Mouse (Mus musculus) stomach, embryonic 16.5 days (tissue): Measurements from ENCODE around the gene Hes6. TPM values are rescaled to one million over a fixed set of nuclear protein-coding genes. Genes with fewer than 3 reads are reported as not detected.

Source experiments
- ATAC-seq: fragments of 200-750 bp; cut with Nextera tagmentation; 2 replicates; pipeline ENCODE4 v1.8.0; 2017; ENCODE audit warnings: moderate number of reproducible peaks, moderate TSS enrichment; ENCODE audit not compliant: insufficient read depth, low FRiP score
- H3K27ac ChIP-seq: fragments of 300-500 bp; sonication (generic); 2 replicates; pipeline ENCODE4 v1.5.1; 2014; ENCODE audit warnings: low read length
- H3K27me3 ChIP-seq: fragments of 300-500 bp; sonication (generic); 2 replicates; pipeline ENCODE4 v1.6.1; 2014; ENCODE audit warnings: low read length, control low read depth, mixed read lengths; ENCODE audit not compliant: control insufficient read depth, insufficient read depth
- H3K36me3 ChIP-seq: fragments of 300-500 bp; sonication (generic); 2 replicates; pipeline ENCODE4 v1.6.1; 2014; ENCODE audit warnings: low read length; ENCODE audit not compliant: control insufficient read depth, insufficient read depth
- H3K4me1 ChIP-seq: fragments of 300-500 bp; sonication (generic); 2 replicates; pipeline ENCODE4 v1.6.1; 2014; ENCODE audit warnings: low read length, control low read depth, mixed read lengths; ENCODE audit not compliant: control insufficient read depth, insufficient read depth
- H3K4me2 ChIP-seq: fragments of 300-500 bp; sonication (generic); 2 replicates; pipeline ENCODE4 v1.6.1; 2014; ENCODE audit warnings: low read depth, low read length, mixed read lengths
- H3K4me3 ChIP-seq: fragments of 300-500 bp; sonication (generic); replicated peaks from 2 replicates; pipeline ENCODE4 v1.5.1; 2014; ENCODE audit warnings: mild to moderate bottlenecking, low read length
- H3K9ac ChIP-seq: fragments of 300-500 bp; sonication (generic); 2 replicates; pipeline ENCODE4 v1.6.1; 2014; ENCODE audit warnings: low read length
- H3K9me3 ChIP-seq: fragments of 300-500 bp; sonication (generic); replicated peaks from 2 replicates; pipeline ENCODE4 v1.6.1; 2016; ENCODE audit warnings: low read length, control low read depth; ENCODE audit not compliant: control insufficient read depth
- WGBS: fragments of 180-500 bp; shearing (Covaris S2); extraction: QIAGEN DNeasy Blood & Tissue Kit; methylation state at CpG from one replicate; pipeline ENCODE4 v1.1.7; 2014; 5-methylcytosine and 5-hydroxymethylcytosine counted together
- polyA plus RNA-seq: library from polyadenylated mRNA; unstranded; fragments of >200 nt; fragmentation: Nextera tagmentation; extraction: Ambion mirVana; gene quantifications from 2 replicates; pipeline ENCODE4 v1.2.1, GENCODE M21; 2015

Hes6 gene
- polyA plus RNA-seq, 1 experiment from 2014 or later: 67.2 TPM

GRCm38 (mm10) chr1:91415311-91415710 lies 1.5 kb upstream of the Hes6 start:
- Histone ChIP-seq H3K9me3 (no peaks in the 10 kb centered on the region), H3K27ac (peak overlapping the region; percentile 83), H3K4me3 (no peak overlapping the region), H3K27me3 (no peaks in the 10 kb centered on the region), H3K4me1 (peaks cover 26% of the 10 kb centered on the region), H3K36me3 (no peaks in the 10 kb centered on the region), H3K4me2 (no peak overlapping the region), H3K9ac (peak overlapping the region; percentile 68; the same call in 1 of the 2 replicates)
- ATAC-seq: no peak
- 78% methylated on average over 5 of the region's 5 CpGs for WGBS

GRCm38 (mm10) chr1:91414903-91415302 lies 1.1 kb upstream of the Hes6 start:
- Histone ChIP-seq H3K9ac (peak overlapping the region; percentile 68; the same call in 1 of the 2 replicates), H3K27me3 (no peaks in the 10 kb centered on the region), H3K27ac (peak overlapping the region; percentile 83), H3K9me3 (no peaks in the 10 kb centered on the region), H3K4me3 (no peak overlapping the region), H3K4me2 (peak overlapping the region; percentile 98; the same call in 1 of the 2 replicates), H3K4me1 (peaks cover 26% of the 10 kb centered on the region), H3K36me3 (no peaks in the 10 kb centered on the region)
- 66% methylated on average over 4 of the region's 4 CpGs for WGBS
- ATAC-seq: no peak

- Histone ChIP-seq H3K4me3 (peak overlapping the region; percentile 93), H3K4me1 (peaks cover 26% of the 10 kb centered on the region), H3K9ac (peak overlapping the region; percentile 68), H3K27me3 (no peaks in the 10 kb centered on the region), H3K27ac (peak overlapping the region; percentile 83), H3K4me2 (peak overlapping the region; percentile 98), H3K9me3 (no peaks in the 10 kb centered on the region), H3K36me3 (no peaks in the 10 kb centered on the region)
- no peak for ATAC-seq
- 0% methylated on average over 14 of the region's 14 CpGs for WGBS
Observed at GRCm38 (mm10) chr1:91413536-91413897, 321 bp downstream of the Hes6 start.

GRCm38 (mm10) chr1:91413030-91413506 lies 770 bp downstream of the Hes6 start:
- ATAC-seq: peak; percentile 93
- peak overlapping the region; percentile 95 for H3K9ac ChIP-seq
- peak overlapping the region; percentile 93 for H3K4me3 ChIP-seq
- H3K27ac ChIP-seq: peak overlapping the region; percentile 85
- no peaks in the 10 kb centered on the region for H3K27me3 ChIP-seq
- peaks cover 26% of the 10 kb centered on the region for H3K4me1 ChIP-seq
- peak overlapping the region; percentile 98 for H3K4me2 ChIP-seq
- no peaks in the 10 kb centered on the region for H3K9me3 ChIP-seq
- no peaks in the 10 kb centered on the region for H3K36me3 ChIP-seq
- WGBS: under 1% methylated on average over 34 of the region's 34 CpGs

GRCm38 (mm10) chr1:91412286-91413029 lies 1.4 kb downstream of the Hes6 start:
- H3K4me1 ChIP-seq: peaks cover 26% of the 10 kb centered on the region
- peak overlapping the region; percentile 85 for H3K27ac ChIP-seq
- no peaks in the 10 kb centered on the region; the same call in 1 of the 2 replicates for H3K27me3 ChIP-seq
- WGBS: 4% methylated on average over 60 of the region's 65 CpGs
- H3K4me2 ChIP-seq: peak overlapping the region; percentile 98
- no peaks in the 10 kb centered on the region for H3K9me3 ChIP-seq
- H3K4me3 ChIP-seq: peak overlapping the region; percentile 93
- peak; percentile 30 for ATAC-seq
- no peaks in the 10 kb centered on the region for H3K36me3 ChIP-seq
- H3K9ac ChIP-seq: peak overlapping the region; percentile 95

GRCm38 (mm10) chr1:91411631-91412285 lies 2.1 kb downstream of the Hes6 start:
- Histone ChIP-seq H3K36me3 (no peaks in the 10 kb centered on the region), H3K4me1 (peaks cover 26% of the 10 kb centered on the region), H3K9me3 (no peaks in the 10 kb centered on the region), H3K27me3 (no peaks in the 10 kb centered on the region; the same call in 1 of the 2 replicates), H3K9ac (peak overlapping the region; percentile 95), H3K27ac (no peak overlapping the region), H3K4me3 (peak overlapping the region; percentile 93), H3K4me2 (peak overlapping the region; percentile 98)
- ATAC-seq: no peak
- WGBS: 66% methylated on average over 8 of the region's 8 CpGs

- H3K4me1 ChIP-seq: peaks cover 8% of the 10 kb centered on the region; the same call in 1 of the 2 replicates
- no peak overlapping the region for H3K9ac ChIP-seq
- H3K9me3 ChIP-seq: no peaks in the 10 kb centered on the region
- H3K27ac ChIP-seq: no peak overlapping the region
- no peak for ATAC-seq
- H3K27me3 ChIP-seq: no peaks in the 10 kb centered on the region; the same call in 1 of the 2 replicates
- WGBS: 70% methylated on average over 4 of the region's 4 CpGs
- H3K4me2 ChIP-seq: no peak overlapping the region
- H3K36me3 ChIP-seq: no peaks in the 10 kb centered on the region
- H3K4me3 ChIP-seq: no peak overlapping the region
Observed at GRCm38 (mm10) chr1:91407819-91408218, 6.0 kb downstream of the Hes6 start.

GRCm38 (mm10) chr1:91405406-91406169 lies 8.2 kb downstream of the Hes6 start:
- Histone ChIP-seq H3K9ac (no peak overlapping the region), H3K36me3 (no peaks in the 10 kb centered on the region), H3K4me2 (no peak overlapping the region), H3K9me3 (no peaks in the 10 kb centered on the region), H3K27me3 (no peaks in the 10 kb centered on the region; the same call in 1 of the 2 replicates), H3K4me3 (no peak overlapping the region), H3K27ac (no peak overlapping the region), H3K4me1 (no peaks in the 10 kb centered on the region)
- no peak; the same call in 1 of the 2 replicates for ATAC-seq
- WGBS: 45% methylated on average over 23 of the region's 23 CpGs
